Mouse (Mus musculus) splenic B cell, adult 2 months (primary cell): ENCODE results near the gene Frs2.

ENCODE experiments used
- DNase-seq: peaks from one replicate; pipeline ENCODE4 v3.0.0-alpha.2; 2011; ENCODE audit warnings: low read depth, low spot score
- H3K27me3 ChIP-seq: 2 replicates; pipeline ENCODE4 v1.6.1; 2012; ENCODE audit warnings: mild to moderate bottlenecking, low read length, moderate library complexity, mixed read lengths; ENCODE audit not compliant: control insufficient read depth, poor library complexity, insufficient read depth, severe bottlenecking
- H3K36me3 ChIP-seq: 2 replicates; pipeline ENCODE4 v1.6.1; 2012; ENCODE audit warnings: mild to moderate bottlenecking, low read length, moderate library complexity, mixed read lengths; ENCODE audit not compliant: control insufficient read depth, poor library complexity, insufficient read depth, severe bottlenecking

Gene Frs2

DNA sequence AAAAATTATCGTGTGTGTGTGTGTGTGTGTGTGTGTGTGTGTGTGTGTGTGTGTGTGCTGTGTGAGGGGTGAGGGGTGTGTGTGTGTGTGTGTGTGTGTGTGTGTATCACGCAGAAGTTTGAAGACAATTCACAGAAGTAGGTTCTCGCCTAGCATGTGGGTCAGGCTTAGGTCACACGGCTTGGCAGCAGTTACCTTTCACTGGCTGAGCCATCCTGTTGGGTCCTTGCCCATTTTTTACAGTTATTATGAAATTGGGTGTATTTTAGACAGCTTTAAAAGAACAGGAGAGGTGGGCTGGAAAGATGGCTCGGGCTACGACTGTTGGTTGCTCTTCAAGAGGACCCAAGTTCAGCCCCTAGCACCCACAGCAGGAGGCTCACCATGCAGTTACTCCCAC is 18.3 kb downstream of the Frs2 start:
- no peaks in the 10 kb centered on the region for H3K36me3 ChIP-seq
- no peak for DNase-seq
- no peaks in the 10 kb centered on the region for H3K27me3 ChIP-seq

DNA sequence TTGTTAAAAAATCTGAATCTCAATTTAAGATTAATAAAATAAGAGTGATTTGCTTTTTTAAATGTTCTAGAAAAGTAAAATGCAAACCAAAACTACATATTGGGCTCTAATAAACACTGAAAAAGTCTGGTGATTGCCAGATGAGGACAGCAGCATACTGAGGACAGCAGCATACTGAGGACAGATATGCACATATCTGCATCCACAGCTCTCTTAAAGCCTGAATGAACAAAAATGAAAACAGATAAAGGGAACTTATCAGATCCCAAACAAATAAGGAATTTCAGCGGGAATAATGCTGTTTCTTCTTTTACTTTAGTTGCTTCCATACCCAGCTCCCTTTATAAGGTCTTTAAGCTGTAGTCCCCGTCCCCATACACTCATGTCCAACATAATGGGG is 19.6 kb downstream of the Frs2 start:
- no peaks in the 10 kb centered on the region for H3K36me3 ChIP-seq
- no peak for DNase-seq
- H3K27me3 ChIP-seq, result no peaks in the 10 kb centered on the region

GRCm38 (mm10) chr10:117127480-117127879 is 20.9 kb downstream of the Frs2 start:
- DNase-seq, result peak; percentile 28
- Histone ChIP-seq H3K27me3 (no peaks in the 10 kb centered on the region), H3K36me3 (no peaks in the 10 kb centered on the region)

DNA sequence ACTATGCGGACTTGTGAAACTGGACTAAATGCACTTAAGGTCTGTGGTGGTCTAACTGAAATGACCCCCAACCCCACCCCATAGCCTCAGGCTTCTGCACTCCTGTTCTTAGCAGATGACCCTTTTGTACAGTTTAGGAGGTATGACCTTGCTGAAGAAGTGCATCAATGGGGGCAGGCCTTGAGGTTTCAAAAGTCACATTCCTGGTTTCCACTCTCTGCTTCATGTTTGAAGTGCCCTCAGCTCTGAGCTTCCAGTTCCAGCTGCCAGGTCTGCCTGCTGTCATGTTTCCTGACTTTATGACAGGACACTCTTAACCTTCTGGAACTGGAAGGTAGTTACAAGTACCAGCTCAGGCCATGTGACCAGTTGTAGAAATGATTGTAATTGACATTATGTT is 21.6 kb downstream of the Frs2 start:
- DNase-seq, result no peak
- no peaks in the 10 kb centered on the region for H3K27me3 ChIP-seq
- H3K36me3 ChIP-seq, result no peaks in the 10 kb centered on the region

DNA sequence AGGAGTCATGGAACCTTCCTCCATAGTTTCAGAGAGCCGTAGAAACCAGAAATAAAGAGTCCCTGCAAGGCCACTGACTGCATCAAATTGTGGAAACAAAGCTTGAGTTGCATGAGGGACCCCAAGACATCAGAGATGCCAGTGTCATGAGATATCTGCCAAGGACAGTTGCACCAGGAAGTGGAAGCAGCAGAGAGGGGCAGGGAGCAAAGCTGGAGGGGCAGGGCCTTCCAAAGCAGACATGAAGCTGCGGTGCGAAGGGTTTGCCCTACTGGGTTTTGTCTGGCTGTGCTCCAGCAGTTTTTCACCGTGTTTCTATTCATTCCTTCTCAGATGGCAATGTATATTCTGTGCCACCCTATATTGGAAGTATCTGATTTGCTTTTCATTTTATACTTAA is 22.1 kb downstream of the Frs2 start:
- no peak for DNase-seq
- Histone ChIP-seq H3K36me3 (no peaks in the 10 kb centered on the region), H3K27me3 (no peaks in the 10 kb centered on the region)

- H3K36me3 ChIP-seq, result no peaks in the 10 kb centered on the region
- DNase-seq, result no peak
These were observed 26.9 kb downstream of the Frs2 start for GRCm38 (mm10) chr10:117121448-117121847.

GRCm38 (mm10) chr10:117120051-117120666 is 28.2 kb downstream of the Frs2 start:
- no peak for DNase-seq

More at GRCm38 (mm10) chr10:117121448-117121847, 26.9 kb downstream of the Frs2 start:
- no peaks in the 10 kb centered on the region for H3K27me3 ChIP-seq

DNA sequence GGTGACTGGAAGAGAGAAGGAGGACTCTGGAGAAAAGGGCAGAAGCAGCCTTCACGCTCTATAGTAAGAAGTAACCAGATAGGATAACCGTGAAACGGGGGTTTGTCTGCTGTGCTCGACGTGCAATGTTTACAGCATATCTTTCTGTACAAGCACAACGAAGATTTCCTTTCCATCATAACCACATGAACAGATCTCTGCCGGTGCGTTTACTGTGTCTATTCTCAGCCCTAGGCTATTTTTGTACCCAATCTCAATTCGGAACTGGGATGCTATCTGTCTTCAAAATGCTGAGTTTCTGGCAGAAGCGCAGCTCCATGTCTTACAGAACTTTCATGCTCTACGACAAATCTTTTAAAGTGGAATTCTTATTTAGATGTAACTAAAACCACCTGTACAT is 28.8 kb downstream of the Frs2 start:
- H3K27me3 ChIP-seq, result no peaks in the 10 kb centered on the region
- peak; percentile 16 for DNase-seq
- no peaks in the 10 kb centered on the region for H3K36me3 ChIP-seq

More at GRCm38 (mm10) chr10:117120051-117120666, 28.2 kb downstream of the Frs2 start:
- Histone ChIP-seq H3K27me3 (no peaks in the 10 kb centered on the region), H3K36me3 (no peaks in the 10 kb centered on the region)

DNA sequence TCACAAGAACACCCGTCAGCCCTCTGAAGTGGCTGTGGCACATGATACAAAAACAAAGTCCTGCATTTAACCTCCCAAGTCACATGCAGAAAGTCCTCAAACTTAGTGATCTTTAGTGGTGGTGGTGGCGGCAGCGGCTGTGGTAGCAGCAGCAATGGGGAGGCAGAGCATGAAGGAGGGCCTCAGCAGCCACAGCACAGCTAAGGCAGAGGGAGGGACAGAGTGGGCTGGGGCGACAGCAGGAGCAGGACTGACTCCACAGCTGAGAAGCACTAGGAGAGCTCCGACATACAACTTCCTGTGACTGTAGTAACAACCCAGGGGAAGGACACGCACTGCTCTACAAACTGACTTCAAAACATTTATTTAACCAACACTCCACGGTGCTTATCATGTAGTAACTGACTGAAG is 29.9 kb downstream of the Frs2 start:
- DNase-seq, result peak; percentile 25
- Histone ChIP-seq H3K27me3 (no peaks in the 10 kb centered on the region), H3K36me3 (no peaks in the 10 kb centered on the region)

DNA sequence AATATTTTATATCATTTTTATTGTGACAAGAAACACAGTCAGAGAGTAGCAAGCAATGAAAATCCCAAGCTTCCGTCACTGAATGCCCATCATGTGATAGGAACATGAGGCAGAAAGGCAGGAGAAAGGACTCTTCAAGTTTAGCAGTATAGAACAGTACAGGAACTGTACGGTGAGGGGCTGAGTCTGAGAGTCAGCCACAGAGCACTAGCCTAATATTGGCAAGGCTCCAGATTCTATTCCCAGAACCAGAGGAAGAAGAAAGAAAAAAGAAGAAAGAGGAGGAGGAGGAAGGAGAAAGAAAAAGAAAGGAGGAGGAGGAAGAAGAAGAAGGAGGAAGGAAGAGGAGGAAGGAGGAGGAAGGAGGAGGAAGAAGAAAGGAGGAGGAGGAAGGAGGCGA is 32.7 kb downstream of the Frs2 start:
- no peaks in the 10 kb centered on the region for H3K27me3 ChIP-seq
- H3K36me3 ChIP-seq, result no peaks in the 10 kb centered on the region
- DNase-seq, result no peak

GRCm38 (mm10) chr10:117112545-117112944 is 35.8 kb downstream of the Frs2 start:
- DNase-seq, result peak; percentile 51
- Histone ChIP-seq H3K27me3 (no peaks in the 10 kb centered on the region), H3K36me3 (no peaks in the 10 kb centered on the region)

- no peak for DNase-seq
These were observed 36.9 kb downstream of the Frs2 start for GRCm38 (mm10) chr10:117111455-117111854.

GRCm38 (mm10) chr10:117110271-117110670 is 38.1 kb downstream of the Frs2 start:
- DNase-seq, result no peak
- H3K36me3 ChIP-seq, result no peaks in the 10 kb centered on the region
- no peaks in the 10 kb centered on the region for H3K27me3 ChIP-seq

More at GRCm38 (mm10) chr10:117111455-117111854, 36.9 kb downstream of the Frs2 start:
- Histone ChIP-seq H3K36me3 (no peaks in the 10 kb centered on the region), H3K27me3 (no peaks in the 10 kb centered on the region)

- Histone ChIP-seq H3K27me3 (no peaks in the 10 kb centered on the region), H3K36me3 (no peaks in the 10 kb centered on the region)
- DNase-seq, result no peak
These were observed 41.6 kb downstream of the Frs2 start for GRCm38 (mm10) chr10:117106686-117107085.

DNA sequence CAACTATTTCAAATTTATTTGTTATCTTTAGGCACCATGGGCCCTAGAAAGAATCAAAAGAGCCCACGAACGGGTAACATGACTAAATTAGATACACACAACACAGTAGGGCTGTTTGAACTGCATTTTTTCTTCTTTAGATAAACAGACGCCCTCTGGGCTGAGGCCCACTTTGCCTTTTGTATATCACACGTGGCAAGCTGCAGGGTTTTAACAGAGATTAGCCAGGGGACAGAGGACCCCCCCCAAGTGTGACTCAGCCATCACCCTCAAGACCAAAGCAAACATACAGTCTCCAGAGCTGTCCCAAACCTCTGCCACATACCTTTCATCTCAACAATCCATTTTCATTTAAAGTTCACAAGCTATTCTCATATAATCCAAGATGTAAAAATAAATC is 42.1 kb downstream of the Frs2 start:
- no peaks in the 10 kb centered on the region for H3K36me3 ChIP-seq
- no peaks in the 10 kb centered on the region for H3K27me3 ChIP-seq
- no peak for DNase-seq

DNA sequence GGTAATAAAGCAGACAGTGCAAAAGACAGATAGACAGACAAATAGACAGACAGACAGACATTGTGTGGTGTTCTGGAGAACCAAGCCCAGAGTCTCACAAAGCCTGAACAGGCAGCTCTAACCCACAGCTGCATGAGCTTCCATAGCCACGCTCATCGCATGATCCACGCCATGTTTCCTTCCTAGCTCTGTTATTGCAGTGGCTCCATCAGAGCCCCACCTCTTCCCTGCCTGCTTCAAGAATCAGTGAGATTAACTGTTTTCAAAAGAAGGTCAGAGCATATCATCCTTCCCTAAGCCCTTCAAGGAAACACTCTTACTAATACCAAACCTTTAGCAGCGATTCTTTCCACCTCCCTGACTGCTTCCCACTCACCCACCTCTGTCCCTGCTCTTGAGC is 43.3 kb downstream of the Frs2 start:
- no peak for DNase-seq
- no peaks in the 10 kb centered on the region for H3K27me3 ChIP-seq
- no peaks in the 10 kb centered on the region for H3K36me3 ChIP-seq
